Mouse (Mus musculus) megakaryocyte-erythroid progenitor cell, adult 5-6 weeks (primary cell): Measurements from ENCODE around the gene Snx11. TPM values are rescaled to one million over a fixed set of nuclear protein-coding genes. Genes with fewer than 3 reads are reported as not detected.

Source experiments
- ATAC-seq: replicated peaks from 2 replicates; pipeline ENCODE4 v1.8.0; 2016; ENCODE audit warnings: mild to moderate bottlenecking, inconsistent platforms; ENCODE audit not compliant: severe bottlenecking, poor library complexity, low FRiP score, low TSS enrichment
- total RNA-seq, 2 experiments: library from RNA; stranded (forward) in 1 of 2; stranded (reverse) in 1 of 2; fragments of 200-1000, 215-1000 nt in 1 of 2; fragments of >200 nt in 1 of 2; fragmentation: Nextera tagmentation in 1 of 2; gene quantifications; 2 replicates each; pipeline ENCODE4 v1.2.3; 2014 to 2017

Snx11 gene
- total RNA-seq, 2 experiments from 2014 or later = 9.7 to 26.0 TPM

- ATAC-seq = no peak
These were observed 10.8 kb downstream of the Snx11 start for GRCm38 (mm10) chr11:96766555-96766954.

- ATAC-seq = no peak
These were observed 11.7 kb downstream of the Snx11 start for GRCm38 (mm10) chr11:96765645-96766044.

- no peak for ATAC-seq
These were observed 12.6 kb downstream of the Snx11 start for GRCm38 (mm10) chr11:96764511-96765350.

- no peak for ATAC-seq
These were observed 14.5 kb downstream of the Snx11 start for GRCm38 (mm10) chr11:96762742-96763470.

- no peak for ATAC-seq
These were observed 15.4 kb downstream of the Snx11 start for GRCm38 (mm10) chr11:96761984-96762383.

- ATAC-seq = peak; percentile 77
These were observed 17.3 kb downstream of the Snx11 start for GRCm38 (mm10) chr11:96760042-96760441.

- no peak for ATAC-seq
These were observed 19.0 kb downstream of the Snx11 start for GRCm38 (mm10) chr11:96758402-96758801.

- ATAC-seq = no peak
These were observed 19.9 kb downstream of the Snx11 start for GRCm38 (mm10) chr11:96757421-96757820.

GRCm38 (mm10) chr11:96755298-96755697 is 22.1 kb downstream of the Snx11 start:
- ATAC-seq = no peak

- no peak for ATAC-seq
These were observed 29.8 kb downstream of the Snx11 start for GRCm38 (mm10) chr11:96747555-96747954.

- ATAC-seq = no peak
These were observed 30.7 kb downstream of the Snx11 start for GRCm38 (mm10) chr11:96746648-96747047.

GRCm38 (mm10) chr11:96743891-96744290 is 33.5 kb downstream of the Snx11 start:
- no peak for ATAC-seq

- ATAC-seq = no peak
These were observed 34.4 kb downstream of the Snx11 start for GRCm38 (mm10) chr11:96743000-96743399.

GRCm38 (mm10) chr11:96741995-96742394 is 35.4 kb downstream of the Snx11 start:
- no peak for ATAC-seq

- no peak for ATAC-seq
These were observed 36.6 kb downstream of the Snx11 start for GRCm38 (mm10) chr11:96740796-96741195.

GRCm38 (mm10) chr11:96737673-96738471 is 39.5 kb downstream of the Snx11 start:
- no peak for ATAC-seq

- no peak for ATAC-seq
These were observed 41.0 kb downstream of the Snx11 start for GRCm38 (mm10) chr11:96736361-96736760.

- ATAC-seq = 0 out of 2 replicates have a peak, but pooled peaks have one; percentile 41
These were observed 41.5 kb downstream of the Snx11 start for GRCm38 (mm10) chr11:96735908-96736307.

GRCm38 (mm10) chr11:96732657-96733056 is 44.7 kb downstream of the Snx11 start:
- no peak for ATAC-seq

- no peak for ATAC-seq
These were observed 47.0 kb downstream of the Snx11 start for GRCm38 (mm10) chr11:96730327-96730726.
